Mouse (Mus musculus): ENCODE measurements around the gene Olfr1128. TPM values are rescaled to one million over a fixed set of nuclear protein-coding genes. Genes with fewer than 3 reads are reported as not detected.
"Not testable (repeated sequence)": the region's sequence is repeated elsewhere in the genome, so short reads cannot be mapped to it uniquely, and the experiment has no call there.

Olfr1128 gene
- polyA plus RNA-seq, 1 experiment from 2014 or later: not detected

DNA sequence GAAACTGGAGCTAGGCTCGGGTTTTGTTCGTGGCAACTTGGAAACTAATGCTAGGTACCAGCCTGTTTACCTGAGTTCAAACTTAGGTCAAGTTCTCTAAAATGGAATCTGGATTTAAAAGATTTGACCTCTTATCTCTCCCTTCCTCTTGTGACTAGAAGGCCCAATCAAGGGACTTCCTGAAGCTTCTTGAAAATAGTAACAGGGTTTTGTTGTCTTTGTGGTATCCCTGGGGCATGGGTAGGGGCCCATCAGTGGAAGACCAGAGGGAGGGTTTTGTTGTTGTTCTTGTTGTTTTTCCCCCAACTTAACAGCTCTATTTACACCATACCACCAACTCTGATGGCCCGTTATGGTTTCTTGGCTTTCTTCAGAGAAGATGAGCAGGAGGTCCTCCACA is 28.8 kb downstream of the Olfr1128 start:
- Histone ChIP-seq H3K36me3 (ENCODE audit: insufficient read depth, low read length) (no peaks in the 10 kb centered on the region), H3K4me2 (replicated peaks; ENCODE audit: low read depth, low read length) (no peak overlapping the region), H3K4me3 (ENCODE audit: low read depth, low read length) (no peak overlapping the region), H3K27ac (ENCODE audit: low read length) (no peak overlapping the region), H3K27me3 (replicated peaks; ENCODE audit: insufficient read depth, low read length) (no peaks in the 10 kb centered on the region), H3K4me1 (ENCODE audit: insufficient read depth, low read depth, low read length) (no peaks in the 10 kb centered on the region), H3K9me3 (ENCODE audit: low read length) (no peaks in the 10 kb centered on the region), H3K9ac (replicated peaks; ENCODE audit: low read depth) (no peak overlapping the region)
- ATAC-seq: no peak
- 75% methylated on average over 3 of the region's 3 CpGs for WGBS
- DNase-seq (ENCODE audit: low spot score): no peak
- no peak for TF ChIP-seq EP300 (IDR thresholded peaks at IDR 0.05)

DNA sequence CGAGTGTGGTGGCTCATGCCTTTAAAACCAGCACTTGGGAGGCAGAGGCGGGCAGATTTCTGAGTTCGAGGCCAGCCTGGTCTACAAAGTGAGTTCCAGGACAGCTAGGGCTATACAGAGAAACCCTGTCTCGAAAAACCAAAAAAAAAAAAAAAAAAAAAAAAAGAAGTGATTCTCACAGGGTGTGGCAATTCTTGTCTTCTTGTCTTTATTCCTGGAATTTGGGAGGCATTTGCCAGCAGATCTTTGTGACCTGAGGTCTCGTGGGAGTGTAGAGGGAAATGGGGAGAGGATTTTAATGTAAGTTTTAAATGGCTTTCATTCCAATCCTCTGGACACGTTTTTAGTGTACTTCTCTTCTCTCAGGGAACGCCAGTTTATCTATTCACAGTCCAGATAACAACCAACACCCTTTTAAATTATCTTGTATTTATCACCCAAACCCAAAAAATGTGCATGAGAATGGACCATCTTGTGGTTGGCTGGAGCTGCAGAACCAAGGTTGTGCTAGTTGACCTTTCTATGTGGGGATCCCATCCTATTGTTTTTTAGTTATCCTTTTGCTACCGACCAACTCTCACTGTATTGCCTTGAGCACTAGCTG is 29.8 kb downstream of the Olfr1128 start:
- H3K36me3 ChIP-seq (ENCODE audit: insufficient read depth, low read length): no peaks in the 10 kb centered on the region
- WGBS: 65% methylated on average over 7 of the region's 8 CpGs
- no peaks in the 10 kb centered on the region for H3K4me1 ChIP-seq (ENCODE audit: insufficient read depth, low read depth, low read length)
- H3K9me3 ChIP-seq (ENCODE audit: low read length): no peaks in the 10 kb centered on the region
- TF ChIP-seq CTCF (IDR thresholded peaks at IDR 0.05) (no peak), EP300 (IDR thresholded peaks at IDR 0.05) (no peak)
- no peak for ATAC-seq
- H3K4me2 ChIP-seq (replicated peaks; ENCODE audit: low read depth, low read length): no peak overlapping the region
- H3K27ac ChIP-seq (ENCODE audit: low read length): no peak overlapping the region
- H3K9ac ChIP-seq (replicated peaks; ENCODE audit: low read depth): no peak overlapping the region
- no peaks in the 10 kb centered on the region for H3K27me3 ChIP-seq (replicated peaks; ENCODE audit: insufficient read depth, low read length)
- no peak overlapping the region for H3K4me3 ChIP-seq (ENCODE audit: low read depth, low read length)
- DNase-seq (ENCODE audit: low spot score): no peak

DNA sequence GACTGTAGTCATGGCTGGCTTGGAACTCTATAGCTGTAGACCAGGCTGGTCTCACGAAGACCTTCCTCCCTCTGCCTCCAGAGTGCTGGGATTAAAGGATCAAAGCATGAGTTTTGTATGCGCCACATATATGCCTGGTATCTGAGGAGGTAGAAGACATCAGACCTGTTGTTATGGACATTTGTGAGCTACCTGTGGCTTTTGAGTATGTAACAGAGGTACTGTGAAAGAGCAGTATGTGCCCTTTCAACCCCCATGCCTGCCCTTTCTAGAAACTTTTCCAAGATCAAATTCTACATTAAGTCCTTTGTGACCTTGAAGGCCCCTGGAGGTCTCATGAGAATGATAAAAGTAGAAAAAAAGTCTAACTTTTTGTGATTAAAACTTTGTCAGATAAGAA is 30.3 kb downstream of the Olfr1128 start:
- DNase-seq (ENCODE audit: low spot score) (no peak), ATAC-seq (no peak)
- Histone ChIP-seq H3K27ac (ENCODE audit: low read length) (no peak overlapping the region), H3K27me3 (replicated peaks; ENCODE audit: insufficient read depth, low read length) (no peaks in the 10 kb centered on the region), H3K4me2 (replicated peaks; ENCODE audit: low read depth, low read length) (no peak overlapping the region), H3K9me3 (ENCODE audit: low read length) (no peaks in the 10 kb centered on the region), H3K4me1 (ENCODE audit: insufficient read depth, low read depth, low read length) (no peaks in the 10 kb centered on the region), H3K4me3 (ENCODE audit: low read depth, low read length) (no peak overlapping the region), H3K9ac (replicated peaks; ENCODE audit: low read depth) (no peak overlapping the region), H3K36me3 (ENCODE audit: insufficient read depth, low read length) (no peaks in the 10 kb centered on the region)
- WGBS: 79% methylated on average over 2 of the region's 2 CpGs
- TF ChIP-seq CTCF (IDR thresholded peaks at IDR 0.05): no peak
- TF ChIP-seq EP300 (IDR thresholded peaks at IDR 0.05): no peak

DNA sequence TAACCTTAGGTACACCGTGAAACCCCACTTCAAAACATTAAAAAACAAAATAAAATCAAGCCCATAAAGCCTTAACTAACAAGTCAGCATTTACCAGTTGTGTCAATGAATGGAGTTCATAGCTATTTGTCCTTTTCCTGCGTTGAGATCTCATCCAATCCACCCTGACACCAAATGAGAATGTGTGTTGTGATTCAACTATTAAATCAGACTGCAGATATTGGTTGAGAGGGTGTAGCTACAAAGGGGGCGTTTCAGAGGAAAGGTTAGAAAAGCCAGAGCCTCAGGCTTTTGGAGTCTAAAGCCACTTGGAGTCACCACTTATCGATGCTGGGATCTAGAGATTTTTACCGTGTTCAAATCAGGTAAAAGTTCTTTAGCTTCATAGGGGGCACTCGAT is 39.1 kb downstream of the Olfr1128 start, which contains the start of gene Pramel6:
TSS of gene Pramel6 (plus strand) at position 301 of the 400 bp plus-strand sequence.
- Histone ChIP-seq H3K9me3 (ENCODE audit: low read length) (peaks cover 4% of the 10 kb centered on the region; the same call in 1 of the 2 replicates), H3K27ac (ENCODE audit: low read length) (no peak within 1 kb of the TSS), H3K4me2 (replicated peaks; ENCODE audit: low read depth, low read length) (no peak within 1 kb of the TSS), H3K9ac (replicated peaks; ENCODE audit: low read depth) (no peak within 1 kb of the TSS), H3K4me3 (ENCODE audit: low read depth, low read length) (no peak within 1 kb of the TSS), H3K4me1 (ENCODE audit: insufficient read depth, low read depth, low read length) (no peaks in the 10 kb centered on the region), H3K36me3 (ENCODE audit: insufficient read depth, low read length) (no peaks in the 10 kb centered on the region), H3K27me3 (replicated peaks; ENCODE audit: insufficient read depth, low read length) (no peaks in the 10 kb centered on the region)
- DNase-seq (ENCODE audit: low spot score) (no peak), ATAC-seq (no peak)
- 83% methylated on average over 6 of the region's 6 CpGs for WGBS
- TF ChIP-seq CTCF (IDR thresholded peaks at IDR 0.05): no peak

DNA sequence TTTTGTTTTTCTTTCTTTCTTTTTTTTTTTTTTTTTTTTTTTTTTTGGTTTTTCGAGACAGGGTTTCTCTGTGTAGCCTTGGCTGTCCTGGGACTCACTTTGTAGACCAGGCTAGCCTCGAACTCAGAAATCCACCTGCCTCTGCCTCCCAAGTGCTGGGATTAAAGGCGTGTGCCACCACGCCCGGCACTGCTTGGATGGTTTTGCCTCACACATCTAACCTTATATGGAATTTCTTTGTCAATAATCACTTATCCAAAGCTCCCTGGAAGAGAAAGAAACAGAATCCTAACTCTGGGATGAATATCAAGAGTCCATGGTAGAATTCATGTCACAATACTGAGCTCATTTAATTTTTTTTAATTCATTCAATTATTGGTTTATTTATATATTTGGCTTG is 48.3 kb downstream of the Olfr1128 start, which contains the start of gene Pramel7:
TSS of gene Pramel7 (minus strand) at position 101 of the 400 bp plus-strand sequence.
- H3K9me3 ChIP-seq (ENCODE audit: low read length); DNase-seq (ENCODE audit: low spot score); ATAC-seq; H3K36me3 ChIP-seq (ENCODE audit: insufficient read depth, low read length); H3K27me3 ChIP-seq (replicated peaks; ENCODE audit: insufficient read depth, low read length); H3K4me2 ChIP-seq (replicated peaks; ENCODE audit: low read depth, low read length); H3K27ac ChIP-seq (ENCODE audit: low read length); H3K4me3 ChIP-seq (ENCODE audit: low read depth, low read length); H3K4me1 ChIP-seq (ENCODE audit: insufficient read depth, low read depth, low read length); H3K9ac ChIP-seq (replicated peaks; ENCODE audit: low read depth): not testable (repeated sequence)
- 86% methylated on average over 3 of the region's 5 CpGs for WGBS

Other genes with a start within 250 kb of the Olfr1128 start
- not detected in 2 replicates for gene Olfr1118, start 238.0 kb downstream of the Olfr1128 start, polyA plus RNA-seq (2015; fragmentation: Nextera tagmentation; extraction: Ambion mirVana)
- gene Olfr1120, start 190.7 kb downstream of the Olfr1128 start, polyA plus RNA-seq (2015; fragmentation: Nextera tagmentation; extraction: Ambion mirVana): not detected in 2 replicates
- not detected in 2 replicates for gene Olfr1121, start 175.6 kb downstream of the Olfr1128 start, polyA plus RNA-seq (2015; fragmentation: Nextera tagmentation; extraction: Ambion mirVana)
- not detected in 2 replicates for gene Olfr1122, start 159.7 kb downstream of the Olfr1128 start, polyA plus RNA-seq (2015; fragmentation: Nextera tagmentation; extraction: Ambion mirVana)
- not detected in 2 replicates for gene Olfr1123, start 128.9 kb downstream of the Olfr1128 start, polyA plus RNA-seq (2015; fragmentation: Nextera tagmentation; extraction: Ambion mirVana)
- gene Olfr1124, start 115.3 kb downstream of the Olfr1128 start, polyA plus RNA-seq (2015; fragmentation: Nextera tagmentation; extraction: Ambion mirVana): not detected in 2 replicates
- gene Olfr1126, start 91.6 kb downstream of the Olfr1128 start, polyA plus RNA-seq (2015; fragmentation: Nextera tagmentation; extraction: Ambion mirVana): not detected in 2 replicates
- not detected in 2 replicates for gene Pramel7, start 48.4 kb downstream of the Olfr1128 start, polyA plus RNA-seq (2015; fragmentation: Nextera tagmentation; extraction: Ambion mirVana)
- not detected in 2 replicates for gene Pramel6, start 39.0 kb downstream of the Olfr1128 start, polyA plus RNA-seq (2015; fragmentation: Nextera tagmentation; extraction: Ambion mirVana)
- not detected in 2 replicates for gene Olfr153, start 13.7 kb downstream of the Olfr1128 start, polyA plus RNA-seq (2015; fragmentation: Nextera tagmentation; extraction: Ambion mirVana)
- not detected in 2 replicates for gene Olfr1129, start 28.4 kb upstream of the Olfr1128 start, polyA plus RNA-seq (2015; fragmentation: Nextera tagmentation; extraction: Ambion mirVana)
- gene Olfr1130, start 60.7 kb upstream of the Olfr1128 start, polyA plus RNA-seq (2015; fragmentation: Nextera tagmentation; extraction: Ambion mirVana): not detected in 2 replicates
- not detected in 2 replicates for gene Olfr1131, start 81.6 kb upstream of the Olfr1128 start, polyA plus RNA-seq (2015; fragmentation: Nextera tagmentation; extraction: Ambion mirVana)
- not detected in 2 replicates for gene Olfr1132, start 92.0 kb upstream of the Olfr1128 start, polyA plus RNA-seq (2015; fragmentation: Nextera tagmentation; extraction: Ambion mirVana)
- not detected in 2 replicates for gene Olfr1133, start 101.8 kb upstream of the Olfr1128 start, polyA plus RNA-seq (2015; fragmentation: Nextera tagmentation; extraction: Ambion mirVana)
- not detected in 2 replicates for gene Olfr1134, start 112.9 kb upstream of the Olfr1128 start, polyA plus RNA-seq (2015; fragmentation: Nextera tagmentation; extraction: Ambion mirVana)
- gene Olfr1135, start 128.1 kb upstream of the Olfr1128 start, polyA plus RNA-seq (2015; fragmentation: Nextera tagmentation; extraction: Ambion mirVana): not detected in 2 replicates
- not detected in 2 replicates for gene Olfr1136, start 148.4 kb upstream of the Olfr1128 start, polyA plus RNA-seq (2015; fragmentation: Nextera tagmentation; extraction: Ambion mirVana)
- not detected in 2 replicates for gene Olfr1137, start 167.6 kb upstream of the Olfr1128 start, polyA plus RNA-seq (2015; fragmentation: Nextera tagmentation; extraction: Ambion mirVana)
- not detected in 2 replicates for gene Olfr1138, start 194.4 kb upstream of the Olfr1128 start, polyA plus RNA-seq (2015; fragmentation: Nextera tagmentation; extraction: Ambion mirVana)
- not detected in 2 replicates for gene Olfr1140, start 198.2 kb upstream of the Olfr1128 start, polyA plus RNA-seq (2015; fragmentation: Nextera tagmentation; extraction: Ambion mirVana)
- not detected in 2 replicates for gene Olfr1141, start 208.4 kb upstream of the Olfr1128 start, polyA plus RNA-seq (2015; fragmentation: Nextera tagmentation; extraction: Ambion mirVana)
- gene Olfr152, start 233.9 kb upstream of the Olfr1128 start, polyA plus RNA-seq (2015; fragmentation: Nextera tagmentation; extraction: Ambion mirVana): not detected in 2 replicates

All from lung, postnatal 0 days (tissue).